In genomic region chr3:115779906-115780305, GRCm38 (mm10) we compare ENCODE assay signal across 28 mouse cellular contexts.
DNase-seq lines count a peak whose midpoint lies in the region; ATAC-seq lines count a peak whose summit lies in the region.
"Had no signal": no experiment of that assay in that cellular context is flagged by ENCODE, and none has a peak within 500 bp of the region (broad histone marks: within the 10 kb centered on the region; RNA-seq: fewer than 3 reads in every experiment).

No protein-coding gene starts in this region.

- H3K27me3 ChIP-seq in heart, embryonic 12.5 days (replicated peaks), result no peaks in the 10 kb centered on the region
- H3K27me3 ChIP-seq: forebrain, embryonic 15.5 days; heart, embryonic 15.5 days; hindbrain, embryonic 13.5 days; intestine, embryonic 15.5 days had no signal

- H3K27ac ChIP-seq in heart, embryonic 12.5 days (ENCODE audit: poor library complexity, severe bottlenecking), result no peak overlapping the region
- peak overlapping the region; percentile 95 for H3K27ac ChIP-seq in brown adipose tissue, adult 24 weeks (replicated peaks; ENCODE audit: low read depth, low read length)
- H3K27ac ChIP-seq: embryonic facial prominence, embryonic 10.5 days; embryonic facial prominence, embryonic 13.5 days; forebrain, embryonic 12.5 days; forebrain, embryonic 15.5 days; heart, embryonic 15.5 days; hindbrain, embryonic 10.5 days; hindbrain, embryonic 13.5 days; intestine, embryonic 15.5 days had no signal

- no peak overlapping the region for H3K9ac ChIP-seq in heart, embryonic 12.5 days
- H3K9ac ChIP-seq: embryonic facial prominence, embryonic 13.5 days; forebrain, embryonic 12.5 days; forebrain, embryonic 15.5 days; heart, embryonic 15.5 days; hindbrain, embryonic 13.5 days; intestine, embryonic 15.5 days had no signal

- intact Hi-C loops in heart, postnatal 25 days (cut with DNase I), result no loop called here
- intact Hi-C loops in heart, postnatal 10 days (cut with DNase I), result no loop called here

- H3K9me3 ChIP-seq in heart, embryonic 12.5 days (replicated peaks), result no peaks in the 10 kb centered on the region
- H3K9me3 ChIP-seq: embryonic facial prominence, embryonic 10.5 days; embryonic facial prominence, embryonic 13.5 days; forebrain, embryonic 12.5 days; forebrain, embryonic 15.5 days; heart, embryonic 15.5 days; hindbrain, embryonic 10.5 days; hindbrain, embryonic 13.5 days; intestine, embryonic 15.5 days had no signal

- ATAC-seq in heart, embryonic 12.5 days (ENCODE audit: insufficient number of reproducible peaks, low FRiP score), result no peak
- ATAC-seq: forebrain, embryonic 15.5 days; hindbrain, embryonic 16.5 days; intestine, embryonic 15.5 days had no signal

- no peak overlapping the region for H3K4me3 ChIP-seq in heart, embryonic 12.5 days
- no peak overlapping the region for H3K4me3 ChIP-seq in brown adipose tissue, adult 24 weeks (ENCODE audit: insufficient read depth, low read depth, low read length)
- H3K4me3 ChIP-seq: embryonic facial prominence, embryonic 10.5 days; embryonic facial prominence, embryonic 13.5 days; erythroblast, embryonic 14.5 days; forebrain, embryonic 12.5 days; forebrain, embryonic 15.5 days; heart, embryonic 15.5 days; hindbrain, embryonic 10.5 days; hindbrain, embryonic 13.5 days; intestine, embryonic 15.5 days had no signal

- peak; percentile 93 for DNase-seq in heart, adult 11 months
- no peak for DNase-seq in heart, adult 9 months (ENCODE audit: low spot score in 2 of 2)
- peak; percentile 58 for DNase-seq in heart, adult 8-10 months (ENCODE audit: low spot score)
- DNase-seq in heart, postnatal 25 days (ENCODE audit: low spot score), result peak; percentile 15
- no peak for DNase-seq in heart, postnatal 10 days
- no peak for DNase-seq in kidney, postnatal 10 days
- DNase-seq: adrenal gland, adult 2 months; adrenal gland, postnatal 14 days; cerebellum, adult 11-12 months; cerebellum, adult 8-10 months; cerebellum, postnatal 10 days; cerebellum, postnatal 36 days; embryo, embryonic 11 days; gastrocnemius, postnatal 10 days; kidney, adult 11 months; kidney, adult 8-10 months had no signal

- 74% methylated on average over 5 of the region's 5 CpGs for WGBS in heart, embryonic 12.5 days

- H3K36me3 ChIP-seq in heart, embryonic 12.5 days, result no peaks in the 10 kb centered on the region
- H3K36me3 ChIP-seq: embryonic facial prominence, embryonic 10.5 days; embryonic facial prominence, embryonic 13.5 days; forebrain, embryonic 12.5 days; forebrain, embryonic 15.5 days; heart, embryonic 15.5 days; hindbrain, embryonic 10.5 days; hindbrain, embryonic 13.5 days; intestine, embryonic 15.5 days had no signal

- no peak overlapping the region for H3K4me2 ChIP-seq in heart, embryonic 12.5 days
- H3K4me2 ChIP-seq: embryonic facial prominence, embryonic 13.5 days; forebrain, embryonic 12.5 days; forebrain, embryonic 15.5 days; heart, embryonic 15.5 days; hindbrain, embryonic 13.5 days; intestine, embryonic 15.5 days had no signal

- peaks cover 8% of the 10 kb centered on the region for H3K4me1 ChIP-seq in heart, embryonic 12.5 days (replicated peaks)
- H3K4me1 ChIP-seq in brown adipose tissue, adult 24 weeks (ENCODE audit: control insufficient read depth, insufficient read depth, insufficient read length, low read length), result peaks cover 20% of the 10 kb centered on the region
- H3K4me1 ChIP-seq: embryonic facial prominence, embryonic 13.5 days; forebrain, embryonic 12.5 days; hindbrain, embryonic 13.5 days; intestine, embryonic 15.5 days had no signal

Comparison
In these comparisons a context has a peak if more than half of its experiments do, and no peak if none do; other contexts are left out.
1. DNase-seq: peak in heart, adult 11 months (single experiment), heart, adult 8-10 months (single experiment) and heart, postnatal 25 days (single experiment); none in heart, adult 9 months (0 of 2), heart, postnatal 10 days (0 of 2) and kidney, postnatal 10 days (single experiment).